Mouse (Mus musculus): ENCODE data around the gene Slc35c2. TPM values are rescaled to one million over a fixed set of nuclear protein-coding genes. Genes with fewer than 3 reads are reported as not detected.

Slc35c2 gene
- polyA plus RNA-seq, 1 experiment from 2014 or later: 67.3 TPM

DNA sequence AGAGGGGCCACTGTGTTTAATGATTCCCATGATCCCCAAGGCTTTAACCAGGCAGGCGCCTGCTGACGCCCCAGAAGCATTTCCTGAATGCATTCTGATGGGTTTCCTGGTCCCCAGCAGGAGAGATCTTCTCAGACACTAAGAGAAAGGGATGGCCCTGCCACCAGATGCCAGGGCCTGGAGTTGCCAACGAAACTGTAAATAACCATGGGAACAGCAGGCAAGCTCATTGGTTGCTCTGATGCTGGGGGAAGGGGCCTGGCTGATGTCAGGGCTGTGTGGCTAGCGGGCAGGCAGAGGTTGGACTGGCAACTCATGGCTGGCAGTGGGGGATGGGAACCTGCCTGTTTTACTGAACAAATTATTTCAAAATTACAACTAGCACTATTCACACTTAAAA is 14.1 kb downstream of the Slc35c2 start:
- WGBS: 49% methylated on average over 4 of the region's 4 CpGs
- no peak overlapping the region for H3K4me2 ChIP-seq (ENCODE audit: low read depth, low read length)
- no peak overlapping the region for H3K27ac ChIP-seq (ENCODE audit: low read length)
- no peaks in the 10 kb centered on the region for H3K9me3 ChIP-seq (replicated peaks; ENCODE audit: control insufficient read depth, low read length)
- no peak overlapping the region for H3K4me3 ChIP-seq (replicated peaks; ENCODE audit: low read length)
- no peak overlapping the region for H3K9ac ChIP-seq (ENCODE audit: low read length)
- no peak for ATAC-seq (ENCODE audit: insufficient read depth, low FRiP score)
- H3K4me1 ChIP-seq (ENCODE audit: control insufficient read depth, insufficient read depth, low read length): 0 out of 2 replicates have a peak, but pooled peaks cover 3% of the 10 kb centered on the region
- H3K36me3 ChIP-seq (ENCODE audit: control insufficient read depth, insufficient read depth, low read length): no peaks in the 10 kb centered on the region
- H3K27me3 ChIP-seq (ENCODE audit: control insufficient read depth, insufficient read depth, low read length): no peaks in the 10 kb centered on the region

DNA sequence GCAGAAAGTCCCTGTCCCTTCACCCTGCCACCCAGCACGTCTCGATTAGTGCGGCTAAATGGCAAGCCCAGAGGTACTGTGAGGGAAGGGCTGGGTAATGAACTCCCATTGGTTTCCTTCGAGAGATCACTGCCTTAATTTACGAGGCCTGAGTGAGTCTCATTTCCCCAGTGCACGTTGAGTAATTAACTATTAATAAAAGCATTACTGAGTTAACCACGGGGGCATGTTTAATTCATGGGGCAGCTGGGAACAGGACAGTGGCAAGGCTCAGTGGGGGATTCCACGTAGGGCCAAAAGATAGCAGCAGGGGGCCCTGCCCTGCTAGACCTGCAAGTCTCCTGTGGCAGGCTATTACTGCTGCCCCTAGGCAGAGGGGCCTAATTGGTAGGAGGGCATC is 16.3 kb downstream of the Slc35c2 start:
- ATAC-seq (ENCODE audit: insufficient read depth, low FRiP score): no peak
- H3K4me2 ChIP-seq (ENCODE audit: low read depth, low read length): no peak overlapping the region

DNA sequence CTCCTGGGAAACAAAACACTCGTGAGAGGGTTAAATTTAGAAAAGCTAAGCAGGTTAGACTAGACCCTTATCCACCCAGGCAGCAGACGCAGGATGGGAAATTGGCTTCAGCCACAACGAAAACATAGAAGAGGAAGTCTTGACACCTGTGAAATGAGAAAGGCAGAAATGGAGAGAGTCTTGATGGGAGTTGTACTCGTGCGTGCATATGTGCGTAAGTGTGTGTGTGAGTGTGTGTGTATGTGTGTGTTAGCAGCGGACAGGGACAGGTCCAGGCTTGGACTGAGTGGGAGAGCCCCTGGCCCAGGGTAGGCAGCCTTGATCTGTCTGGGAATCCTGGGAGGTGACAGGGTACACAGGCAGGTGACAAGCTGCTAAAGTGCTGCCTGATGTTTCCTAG is 16.8 kb downstream of the Slc35c2 start:
- Histone ChIP-seq H3K36me3 (ENCODE audit: control insufficient read depth, insufficient read depth, low read length) (no peaks in the 10 kb centered on the region), H3K4me3 (replicated peaks; ENCODE audit: low read length) (no peak overlapping the region), H3K27ac (ENCODE audit: low read length) (no peak overlapping the region), H3K4me1 (ENCODE audit: control insufficient read depth, insufficient read depth, low read length) (0 out of 2 replicates have a peak, but pooled peaks cover 3% of the 10 kb centered on the region), H3K9ac (ENCODE audit: low read length) (no peak overlapping the region), H3K4me2 (ENCODE audit: low read depth, low read length) (no peak overlapping the region), H3K9me3 (replicated peaks; ENCODE audit: control insufficient read depth, low read length) (no peaks in the 10 kb centered on the region), H3K27me3 (ENCODE audit: control insufficient read depth, insufficient read depth, low read length) (no peaks in the 10 kb centered on the region)
- WGBS: 42% methylated on average over 7 of the region's 7 CpGs
- no peak for ATAC-seq (ENCODE audit: insufficient read depth, low FRiP score)

More for the DNA sequence above, 16.3 kb downstream of the Slc35c2 start:
- Histone ChIP-seq H3K9me3 (replicated peaks; ENCODE audit: control insufficient read depth, low read length) (no peaks in the 10 kb centered on the region), H3K27ac (ENCODE audit: low read length) (no peak overlapping the region), H3K27me3 (ENCODE audit: control insufficient read depth, insufficient read depth, low read length) (no peaks in the 10 kb centered on the region), H3K4me3 (replicated peaks; ENCODE audit: low read length) (no peak overlapping the region), H3K4me1 (ENCODE audit: control insufficient read depth, insufficient read depth, low read length) (0 out of 2 replicates have a peak, but pooled peaks cover 3% of the 10 kb centered on the region), H3K9ac (ENCODE audit: low read length) (no peak overlapping the region), H3K36me3 (ENCODE audit: control insufficient read depth, insufficient read depth, low read length) (no peaks in the 10 kb centered on the region)
- WGBS: 22% methylated on average over 8 of the region's 8 CpGs

DNA sequence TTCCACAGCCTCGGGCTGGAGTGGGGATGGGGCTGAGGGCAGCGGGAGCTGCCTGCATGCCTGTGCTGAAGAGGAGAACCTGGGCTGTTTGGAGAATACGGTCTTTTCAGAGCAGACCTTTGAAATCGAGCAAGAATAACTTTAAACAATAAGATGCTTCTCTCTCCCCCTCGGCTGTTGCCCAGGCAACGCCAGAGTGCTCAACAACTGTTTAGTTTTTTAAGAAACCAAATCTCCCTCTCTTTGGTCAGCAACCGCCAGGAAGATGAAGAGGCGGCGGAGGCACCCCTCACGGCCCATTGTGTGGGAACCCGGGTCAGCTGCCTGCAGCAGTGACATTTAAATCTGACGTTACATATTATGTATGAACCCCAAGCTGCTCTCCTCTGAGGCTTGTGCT is 20.9 kb downstream of the Slc35c2 start:
- Histone ChIP-seq H3K4me3 (replicated peaks; ENCODE audit: low read length) (no peak overlapping the region), H3K27me3 (ENCODE audit: control insufficient read depth, insufficient read depth, low read length) (no peaks in the 10 kb centered on the region), H3K9ac (ENCODE audit: low read length) (no peak overlapping the region), H3K36me3 (ENCODE audit: control insufficient read depth, insufficient read depth, low read length) (no peaks in the 10 kb centered on the region), H3K4me2 (ENCODE audit: low read depth, low read length) (no peak overlapping the region), H3K27ac (ENCODE audit: low read length) (no peak overlapping the region), H3K9me3 (replicated peaks; ENCODE audit: control insufficient read depth, low read length) (no peaks in the 10 kb centered on the region), H3K4me1 (ENCODE audit: control insufficient read depth, insufficient read depth, low read length) (no peaks in the 10 kb centered on the region)
- ATAC-seq (ENCODE audit: insufficient read depth, low FRiP score): no peak
- WGBS: 16% methylated on average over 12 of the region's 12 CpGs

DNA sequence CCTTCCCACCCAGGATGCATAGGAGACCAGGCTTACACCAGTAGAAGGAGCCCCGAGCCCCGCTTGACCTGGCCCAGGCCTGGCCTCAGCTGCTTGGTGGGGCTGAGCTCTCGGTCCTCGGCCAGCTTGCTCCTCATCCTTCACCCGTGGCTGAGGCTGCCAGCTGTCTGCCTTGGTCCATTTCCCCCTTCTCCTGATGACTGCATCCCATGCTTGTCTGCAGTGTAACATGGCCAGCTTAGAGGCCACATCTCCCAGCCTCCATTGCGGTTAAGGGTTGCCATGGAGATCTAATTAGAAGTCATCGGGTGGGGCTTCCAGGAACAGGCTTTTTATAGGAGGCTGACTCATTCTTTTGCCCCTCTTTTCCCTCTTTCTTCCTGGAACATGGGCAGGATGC is 23.8 kb downstream of the Slc35c2 start:
- Histone ChIP-seq H3K4me1 (ENCODE audit: control insufficient read depth, insufficient read depth, low read length) (no peaks in the 10 kb centered on the region), H3K36me3 (ENCODE audit: control insufficient read depth, insufficient read depth, low read length) (no peaks in the 10 kb centered on the region), H3K27ac (ENCODE audit: low read length) (no peak overlapping the region), H3K4me2 (ENCODE audit: low read depth, low read length) (no peak overlapping the region), H3K9me3 (replicated peaks; ENCODE audit: control insufficient read depth, low read length) (no peaks in the 10 kb centered on the region), H3K27me3 (ENCODE audit: control insufficient read depth, insufficient read depth, low read length) (no peaks in the 10 kb centered on the region), H3K9ac (ENCODE audit: low read length) (no peak overlapping the region), H3K4me3 (replicated peaks; ENCODE audit: low read length) (no peak overlapping the region)
- WGBS: 55% methylated on average over 7 of the region's 7 CpGs
- ATAC-seq (ENCODE audit: insufficient read depth, low FRiP score): no peak

DNA sequence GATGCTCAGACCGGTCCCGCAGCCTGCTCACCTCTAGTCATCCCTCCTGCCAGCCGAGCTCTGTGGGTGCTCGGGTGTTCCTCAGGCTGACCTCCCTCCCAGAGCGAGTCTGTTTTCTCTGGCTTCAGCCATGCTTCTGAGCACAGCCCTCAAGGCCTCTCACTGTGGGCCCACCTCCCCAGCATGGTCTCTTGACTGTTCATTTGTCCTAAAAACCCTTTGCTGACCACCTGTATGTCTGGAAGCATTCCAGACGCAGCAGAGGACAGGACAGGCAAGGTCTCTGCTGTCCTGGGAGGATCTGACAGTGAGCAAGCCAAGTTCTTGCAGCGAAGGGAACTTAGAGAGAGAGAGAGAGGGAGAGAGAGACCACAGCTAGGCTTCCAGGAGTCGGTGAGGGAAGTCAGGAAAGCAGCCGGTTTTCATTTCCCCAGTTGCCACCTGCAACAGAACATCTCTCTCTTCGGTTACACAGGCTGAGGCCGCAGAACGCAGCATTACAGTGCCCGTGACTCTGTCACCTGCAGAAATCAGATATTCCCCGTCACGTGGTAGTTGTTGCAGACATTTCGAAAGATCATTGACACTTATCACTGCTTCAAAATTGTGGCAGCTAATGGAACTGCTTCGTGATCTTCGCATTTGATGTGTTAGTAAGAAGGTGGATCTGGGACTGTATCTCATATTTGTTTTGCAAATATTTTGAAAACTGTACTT is 25.2 kb downstream of the Slc35c2 start:
- H3K4me2 ChIP-seq (ENCODE audit: low read depth, low read length): no peak overlapping the region
- no peaks in the 10 kb centered on the region for H3K27me3 ChIP-seq (ENCODE audit: control insufficient read depth, insufficient read depth, low read length)
- H3K36me3 ChIP-seq (ENCODE audit: control insufficient read depth, insufficient read depth, low read length): no peaks in the 10 kb centered on the region
- no peak overlapping the region for H3K9ac ChIP-seq (ENCODE audit: low read length)
- H3K4me1 ChIP-seq (ENCODE audit: control insufficient read depth, insufficient read depth, low read length): no peaks in the 10 kb centered on the region
- no peak overlapping the region for H3K27ac ChIP-seq (ENCODE audit: low read length)
- no peak for ATAC-seq (ENCODE audit: insufficient read depth, low FRiP score)
- 58% methylated on average over 18 of the region's 18 CpGs for WGBS
- no peak overlapping the region for H3K4me3 ChIP-seq (replicated peaks; ENCODE audit: low read length)
- H3K9me3 ChIP-seq (replicated peaks; ENCODE audit: control insufficient read depth, low read length): no peaks in the 10 kb centered on the region

DNA sequence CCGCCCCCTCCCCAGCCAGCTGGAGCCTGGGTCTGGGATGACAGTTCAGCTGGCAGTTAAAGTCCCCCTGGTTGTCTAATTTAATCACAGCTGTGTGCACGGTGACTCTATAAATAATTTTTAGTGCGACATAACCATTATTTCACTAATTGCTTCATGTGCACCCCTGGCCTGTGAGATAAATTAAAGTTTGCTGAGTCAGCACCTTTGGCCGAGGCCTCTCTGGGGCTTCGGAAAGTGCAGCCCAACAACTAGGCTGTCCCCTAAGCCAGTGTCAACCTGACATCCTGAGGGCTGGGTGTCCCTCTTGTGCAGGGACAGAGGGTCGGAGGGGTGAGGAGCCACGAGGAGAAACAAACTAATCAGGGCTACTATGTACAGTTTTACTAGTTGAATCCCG is 27.8 kb downstream of the Slc35c2 start:
- Histone ChIP-seq H3K27ac (ENCODE audit: low read length) (no peak overlapping the region), H3K9ac (ENCODE audit: low read length) (no peak overlapping the region), H3K36me3 (ENCODE audit: control insufficient read depth, insufficient read depth, low read length) (no peaks in the 10 kb centered on the region), H3K9me3 (replicated peaks; ENCODE audit: control insufficient read depth, low read length) (no peaks in the 10 kb centered on the region), H3K27me3 (ENCODE audit: control insufficient read depth, insufficient read depth, low read length) (0 out of 2 replicates have a peak, but pooled peaks cover 8% of the 10 kb centered on the region), H3K4me2 (ENCODE audit: low read depth, low read length) (no peak overlapping the region), H3K4me1 (ENCODE audit: control insufficient read depth, insufficient read depth, low read length) (no peaks in the 10 kb centered on the region), H3K4me3 (replicated peaks; ENCODE audit: low read length) (no peak overlapping the region)
- WGBS: 71% methylated on average over 8 of the region's 8 CpGs
- ATAC-seq (ENCODE audit: insufficient read depth, low FRiP score): no peak

DNA sequence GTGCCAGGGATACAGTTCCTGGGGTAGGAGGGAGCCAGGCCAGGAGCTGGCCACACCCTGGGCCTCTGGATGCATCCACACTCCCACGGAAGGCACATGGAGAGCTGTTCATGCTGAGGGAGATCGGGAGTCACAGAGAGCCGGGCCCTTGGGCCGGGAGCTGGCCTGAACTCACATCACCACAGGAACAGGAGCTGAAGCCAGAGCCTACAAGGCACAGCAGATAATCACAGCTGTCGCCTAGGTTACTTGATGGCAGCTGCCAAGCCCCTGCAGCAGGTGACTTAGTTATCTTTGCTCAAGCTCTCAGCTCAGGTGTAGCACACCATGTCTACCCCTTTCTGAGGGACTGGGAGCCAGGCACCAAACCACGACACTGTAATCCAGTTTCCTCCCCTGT is 29.3 kb downstream of the Slc35c2 start:
- ATAC-seq (ENCODE audit: insufficient read depth, low FRiP score): no peak
- 68% methylated on average over 6 of the region's 6 CpGs for WGBS
- no peaks in the 10 kb centered on the region for H3K9me3 ChIP-seq (replicated peaks; ENCODE audit: control insufficient read depth, low read length)
- no peak overlapping the region for H3K4me3 ChIP-seq (replicated peaks; ENCODE audit: low read length)
- H3K27me3 ChIP-seq (ENCODE audit: control insufficient read depth, insufficient read depth, low read length): peaks cover 11% of the 10 kb centered on the region
- H3K4me1 ChIP-seq (ENCODE audit: control insufficient read depth, insufficient read depth, low read length): no peaks in the 10 kb centered on the region
- H3K27ac ChIP-seq (ENCODE audit: low read length): no peak overlapping the region
- H3K4me2 ChIP-seq (ENCODE audit: low read depth, low read length): no peak overlapping the region
- H3K36me3 ChIP-seq (ENCODE audit: control insufficient read depth, insufficient read depth, low read length): no peaks in the 10 kb centered on the region
- H3K9ac ChIP-seq (ENCODE audit: low read length): no peak overlapping the region

DNA sequence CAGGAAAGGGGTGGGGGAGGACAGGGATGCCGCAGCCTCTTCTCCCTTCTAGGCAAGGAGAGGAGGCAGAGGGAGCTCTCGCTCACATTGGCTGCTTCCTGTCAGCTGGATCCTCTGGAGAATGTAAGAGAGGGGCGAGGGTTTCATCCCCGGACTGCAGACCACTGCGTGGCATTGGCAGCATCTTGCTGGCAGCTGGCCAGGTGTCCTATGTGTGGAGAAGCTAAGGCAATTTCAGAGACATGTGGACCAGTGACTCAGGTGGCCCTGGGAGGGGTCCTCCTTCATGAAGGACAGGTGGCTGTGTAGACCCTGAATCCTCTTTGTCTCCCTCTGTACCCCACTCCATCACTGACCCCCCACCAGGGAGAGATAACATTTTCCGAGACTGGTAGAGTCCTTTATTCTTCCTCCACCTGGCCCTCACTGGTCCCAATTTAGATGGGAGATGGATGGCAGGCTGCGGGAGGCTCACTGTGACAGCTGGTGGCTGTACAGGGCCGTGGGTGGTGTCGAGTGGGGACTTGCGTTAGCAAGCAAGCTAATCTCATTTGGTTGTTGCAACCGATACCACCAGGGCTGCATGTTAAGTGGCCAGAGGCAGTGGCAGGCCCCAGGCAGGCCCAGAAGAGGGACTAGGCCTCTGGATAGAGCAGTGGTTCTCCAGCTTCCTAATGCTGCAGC is 30.4 kb downstream of the Slc35c2 start:
- Histone ChIP-seq H3K4me3 (replicated peaks; ENCODE audit: low read length) (no peak overlapping the region), H3K36me3 (ENCODE audit: control insufficient read depth, insufficient read depth, low read length) (no peaks in the 10 kb centered on the region), H3K4me1 (ENCODE audit: control insufficient read depth, insufficient read depth, low read length) (no peaks in the 10 kb centered on the region), H3K4me2 (ENCODE audit: low read depth, low read length) (no peak overlapping the region), H3K27me3 (ENCODE audit: control insufficient read depth, insufficient read depth, low read length) (peaks cover 20% of the 10 kb centered on the region), H3K9me3 (replicated peaks; ENCODE audit: control insufficient read depth, low read length) (no peaks in the 10 kb centered on the region), H3K27ac (ENCODE audit: low read length) (no peak overlapping the region), H3K9ac (ENCODE audit: low read length) (no peak overlapping the region)
- no peak for ATAC-seq (ENCODE audit: insufficient read depth, low FRiP score)
- WGBS: 43% methylated on average over 11 of the region's 11 CpGs
